Mouse (Mus musculus): ENCODE data around the gene Gm20388. TPM values are rescaled to one million over a fixed set of nuclear protein-coding genes. Genes with fewer than 3 reads are reported as not detected.
A peak's percentile ranks its signal among the peaks of the same experiment; 100 is the strongest.

Gm20388 gene
- total RNA-seq, 2 experiments from 2014 or later: 10.7 TPM; not detected in 1

DNA sequence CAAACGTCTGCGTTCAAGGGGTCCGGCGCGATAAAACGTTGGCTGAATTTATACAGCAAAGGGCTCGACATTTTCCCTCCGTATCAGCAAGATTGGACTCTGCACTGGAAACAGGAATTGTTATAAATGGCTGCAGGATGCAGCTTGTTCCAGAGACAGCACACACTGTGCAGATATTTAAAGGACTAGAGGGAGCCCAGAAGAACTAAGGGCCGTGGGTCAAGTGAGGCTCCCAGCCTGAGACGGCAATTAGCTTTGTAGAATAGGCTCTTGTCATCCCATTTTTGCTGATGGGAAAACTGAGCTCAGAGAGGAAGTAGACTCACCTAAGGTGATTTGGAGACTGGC, 1462.0 kb downstream of the Gm20388 start:
- DNase-seq (ENCODE audit: low spot score in 2 of 2): no peak

DNA sequence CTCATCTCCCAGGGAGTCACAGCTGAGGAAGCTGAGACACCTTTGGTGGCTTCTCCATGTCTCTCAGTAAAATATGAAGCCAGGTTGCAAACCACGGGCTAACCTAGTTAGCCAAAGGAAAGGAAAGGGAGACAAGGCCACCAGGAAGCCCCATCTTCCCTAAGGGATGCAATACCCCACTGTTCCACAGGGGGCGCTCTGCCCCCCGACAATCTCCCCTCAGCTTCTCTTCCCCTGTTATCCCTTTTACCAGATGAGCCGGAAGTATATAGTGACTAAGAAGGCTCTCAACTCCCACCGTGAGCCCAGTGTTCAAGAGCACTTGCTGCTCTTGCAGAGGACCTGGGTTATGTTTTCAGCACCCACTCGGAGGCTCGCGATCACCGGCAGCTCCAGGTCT, 1463.6 kb downstream of the Gm20388 start:
- DNase-seq (ENCODE audit: low spot score in 2 of 2): no peak

- no peak for DNase-seq (ENCODE audit: low spot score in 2 of 2)
Measured at GRCm38 (mm10) chr8:121374777-121375176, 1464.1 kb downstream of the Gm20388 start.

- peak; percentile 35 to 37 for DNase-seq (ENCODE audit: low spot score in 2 of 2)
Measured at GRCm38 (mm10) chr8:121376116-121376950, 1465.7 kb downstream of the Gm20388 start.

GRCm38 (mm10) chr8:121377680-121378079, 1467.0 kb downstream of the Gm20388 start:
- no peak for DNase-seq (ENCODE audit: low spot score in 2 of 2)

DNA sequence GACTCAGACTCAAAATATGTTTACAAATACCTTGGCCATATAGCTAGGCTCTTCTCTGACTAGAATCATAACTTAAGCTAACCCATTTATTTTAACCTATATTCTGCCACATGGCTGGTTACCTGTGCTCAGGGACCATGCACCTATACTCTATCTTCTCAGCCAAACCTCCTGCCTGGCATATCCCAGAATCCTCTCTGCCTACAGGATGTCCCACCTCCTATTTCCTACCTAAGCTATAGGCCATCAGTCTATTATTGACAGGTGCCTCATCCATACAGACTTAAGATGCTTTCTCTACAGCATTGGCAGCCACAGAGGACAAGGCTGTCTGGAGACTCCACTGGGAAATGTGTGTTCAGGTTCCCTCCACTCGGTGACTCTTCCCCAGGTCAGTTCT, 1468.7 kb downstream of the Gm20388 start:
- DNase-seq (ENCODE audit: low spot score in 2 of 2): no peak

- DNase-seq (ENCODE audit: low spot score in 2 of 2): peak in 1 of 2 experiments; percentile 46
Measured at GRCm38 (mm10) chr8:121382583-121383241, 1472.1 kb downstream of the Gm20388 start.

DNA sequence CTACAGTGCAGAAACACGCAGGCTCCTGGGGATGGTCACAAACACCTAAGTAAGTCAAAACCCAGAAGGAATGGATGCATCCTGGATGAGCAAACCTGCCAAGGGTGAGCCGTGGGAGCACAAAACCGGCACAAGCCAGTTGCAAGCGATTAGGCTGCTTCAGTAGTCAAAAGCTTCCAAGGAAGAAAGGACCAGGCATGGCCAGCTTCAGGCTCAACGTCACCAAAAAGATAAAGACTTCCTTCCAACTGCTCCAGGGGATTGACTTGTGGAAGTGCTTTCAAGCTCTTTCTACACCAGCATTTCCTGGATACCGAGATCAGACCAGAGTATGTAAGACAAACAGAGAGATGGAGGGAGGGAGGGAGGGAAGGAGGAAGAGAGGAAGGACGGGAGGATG, 1474.9 kb downstream of the Gm20388 start:
- DNase-seq (ENCODE audit: low spot score in 2 of 2): no peak

DNA sequence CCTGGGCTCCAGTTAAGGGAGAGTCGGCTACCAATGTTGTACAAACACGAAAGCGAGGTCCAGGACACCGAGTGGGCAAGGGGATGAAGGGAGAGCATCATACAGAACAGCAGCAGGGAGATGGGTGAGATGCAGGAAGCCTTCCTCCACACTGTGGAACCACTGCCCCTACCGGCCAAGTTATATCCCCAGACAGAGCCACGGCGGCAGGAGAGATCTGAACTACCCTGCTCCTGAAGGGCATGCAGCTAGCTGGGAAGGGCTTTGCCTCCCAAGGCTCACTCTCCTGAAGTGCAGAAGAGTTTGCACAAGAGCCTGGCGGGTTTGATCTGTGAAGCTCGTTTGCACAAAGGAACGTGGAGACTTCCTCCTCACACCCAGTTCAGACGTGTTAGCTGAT, 1480.0 kb downstream of the Gm20388 start:
- DNase-seq (ENCODE audit: low spot score in 2 of 2): peak in 1 of 2 experiments; percentile 11

DNA sequence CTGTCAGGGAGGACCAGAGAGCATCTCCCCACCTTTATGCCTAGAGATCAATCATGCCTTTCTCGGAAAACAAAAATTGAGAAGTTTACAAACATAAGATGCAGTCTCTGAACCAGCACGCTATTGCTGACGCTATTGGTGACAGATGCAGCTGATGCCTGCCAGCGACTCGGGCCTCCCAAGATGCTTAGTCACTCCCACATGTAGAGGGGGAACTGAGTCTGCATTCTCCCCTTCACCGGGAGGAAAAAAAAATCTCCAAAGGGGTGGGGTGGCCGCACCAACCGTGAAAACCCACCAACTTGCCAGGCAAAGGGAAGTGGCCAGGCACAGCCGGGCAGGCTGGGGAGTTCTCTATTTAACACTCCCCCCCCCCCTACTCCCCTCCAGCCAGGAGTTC, 1480.6 kb downstream of the Gm20388 start:
- no peak for DNase-seq (ENCODE audit: low spot score in 2 of 2)

GRCm38 (mm10) chr8:121391771-121392170, 1481.1 kb downstream of the Gm20388 start:
- no peak for DNase-seq (ENCODE audit: low spot score in 2 of 2)

- no peak for DNase-seq (ENCODE audit: low spot score in 2 of 2)
Measured at GRCm38 (mm10) chr8:121392482-121392881, 1481.8 kb downstream of the Gm20388 start.

- DNase-seq (ENCODE audit: low spot score in 2 of 2): peak in 1 of 2 experiments; percentile 41
Measured at GRCm38 (mm10) chr8:121393111-121393510, 1482.5 kb downstream of the Gm20388 start.

- DNase-seq (ENCODE audit: low spot score in 2 of 2): no peak
Measured at GRCm38 (mm10) chr8:121394686-121395085, 1484.0 kb downstream of the Gm20388 start.

DNA sequence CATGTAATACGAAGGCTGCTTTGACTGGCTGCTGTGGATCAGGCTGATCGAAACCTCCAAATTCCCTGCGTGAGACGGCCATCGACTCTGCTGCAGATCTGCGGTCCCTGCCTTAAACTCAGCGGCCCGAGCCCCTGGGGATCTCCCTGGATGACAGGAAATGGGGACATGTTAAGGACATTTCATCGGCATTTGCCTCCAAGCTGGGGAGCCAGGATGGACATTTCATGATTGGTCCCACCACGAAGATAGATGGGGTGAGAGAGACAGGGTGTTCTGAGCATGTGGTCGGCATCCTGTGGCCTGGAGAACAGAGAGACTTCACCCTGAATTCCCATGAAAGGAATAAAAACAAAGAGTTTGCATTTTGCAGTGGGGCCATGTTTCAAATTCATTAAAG, 1484.7 kb downstream of the Gm20388 start:
- no peak for DNase-seq (ENCODE audit: low spot score in 2 of 2)

- DNase-seq (ENCODE audit: low spot score in 2 of 2): no peak
Measured at GRCm38 (mm10) chr8:121396151-121396550, 1485.5 kb downstream of the Gm20388 start.

DNA sequence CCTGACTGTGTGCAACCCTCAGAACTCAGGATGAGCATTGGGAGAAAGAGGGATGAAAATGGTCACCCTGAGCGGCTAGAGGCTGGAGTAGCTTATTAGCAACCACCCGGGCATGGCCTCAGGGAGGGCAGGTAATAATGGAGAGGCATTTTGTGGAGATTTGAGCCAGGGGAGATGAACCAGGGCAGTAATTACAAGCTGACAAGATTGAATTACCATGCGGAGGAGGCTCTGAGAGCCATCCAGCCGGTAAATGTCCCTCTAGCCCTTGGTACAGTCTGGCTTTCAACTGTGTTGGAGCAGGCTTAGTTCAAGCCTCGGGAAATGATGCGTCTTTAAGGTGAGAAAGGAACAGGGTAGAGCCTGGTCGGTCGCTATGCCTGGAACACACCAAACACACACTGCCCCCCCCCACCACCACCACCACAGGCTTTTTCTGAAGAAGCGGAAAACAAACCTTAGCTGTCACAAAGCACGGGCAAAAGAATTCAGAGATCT, 1486.6 kb downstream of the Gm20388 start:
- DNase-seq (ENCODE audit: low spot score in 2 of 2): no peak

GRCm38 (mm10) chr8:121398081-121398480, 1487.4 kb downstream of the Gm20388 start:
- DNase-seq (ENCODE audit: low spot score in 2 of 2): no peak

- no peak for DNase-seq (ENCODE audit: low spot score in 2 of 2)
Measured at GRCm38 (mm10) chr8:121398724-121399123, 1488.1 kb downstream of the Gm20388 start.

DNA sequence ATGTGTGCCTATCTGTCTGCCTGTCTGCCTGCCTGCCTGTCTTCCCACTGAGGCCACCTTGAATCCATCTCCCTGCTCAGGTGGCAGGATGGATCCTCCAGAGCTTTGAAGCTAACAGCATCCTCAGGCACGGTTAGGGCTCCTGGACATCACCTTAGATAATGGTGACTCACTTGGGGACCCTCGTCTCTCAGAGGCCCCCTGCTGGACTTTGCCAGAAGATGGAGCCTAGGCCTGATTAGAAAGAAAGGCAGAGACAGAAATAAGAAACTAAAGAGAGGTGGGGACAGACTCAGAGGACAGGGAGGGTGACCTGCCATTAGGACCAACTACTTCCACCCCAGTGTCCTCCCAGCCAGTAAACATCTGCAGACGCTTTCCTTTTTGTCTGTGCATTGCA, 1488.5 kb downstream of the Gm20388 start:
- no peak for DNase-seq (ENCODE audit: low spot score in 2 of 2)

GRCm38 (mm10) chr8:121400581-121400980, 1489.9 kb downstream of the Gm20388 start:
- peak in 1 of 2 experiments; percentile 11 for DNase-seq (ENCODE audit: low spot score in 2 of 2)

DNA sequence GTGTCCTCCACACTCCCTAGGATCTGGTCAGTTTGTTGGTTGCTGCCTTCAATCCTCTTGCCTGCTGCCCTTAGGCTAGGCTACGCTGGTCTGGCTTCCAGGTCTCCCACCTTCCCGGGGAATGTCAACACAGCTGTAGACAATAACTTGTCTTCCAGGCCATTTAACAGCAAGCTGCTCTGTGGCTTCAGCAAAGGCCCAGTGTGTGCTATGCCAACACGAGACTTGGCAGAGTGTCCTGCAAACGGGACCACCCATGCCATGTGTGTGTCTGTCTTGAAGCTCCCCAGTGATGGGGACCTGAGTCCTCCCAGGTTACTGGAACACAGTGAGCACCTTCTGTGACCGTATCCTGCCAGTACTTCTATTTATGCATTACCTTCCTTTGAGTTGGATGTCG, 1493.2 kb downstream of the Gm20388 start:
- DNase-seq (ENCODE audit: low spot score in 2 of 2): no peak

Measured in layer of hippocampus, adult 18-20 months (tissue).